Mouse (Mus musculus) C2C12 (cell line): Measurements from ENCODE around the gene Nfya. TPM values are rescaled to one million over a fixed set of nuclear protein-coding genes. Genes with fewer than 3 reads are reported as not detected.

Source experiments
- H3K27me3 ChIP-seq: one replicate; pipeline ENCODE4 v1.6.1; 2011; ENCODE audit not compliant: control insufficient read depth, insufficient read depth, insufficient read length
- H3K36me3 ChIP-seq: one replicate; pipeline ENCODE4 v1.6.1; 2011; ENCODE audit not compliant: control insufficient read depth, insufficient read depth
- H3K4me3 ChIP-seq: one replicate; pipeline ENCODE4 v1.5.1; 2011; ENCODE audit warnings: mild to moderate bottlenecking, control low read depth; ENCODE audit not compliant: poor library complexity, insufficient read depth, severe bottlenecking
- H3K79me2 ChIP-seq: one replicate; pipeline ENCODE4 v1.6.1; 2011; ENCODE audit not compliant: control insufficient read depth, insufficient read depth
- H3K79me3 ChIP-seq: one replicate; pipeline ENCODE4 v1.6.1; 2011; ENCODE audit warnings: low read depth, control low read depth
- H3ac ChIP-seq: one replicate; pipeline ENCODE3; 2011; ENCODE audit warnings: low read depth; ENCODE audit not compliant: control insufficient read depth, insufficient read length
- CEBPB ChIP-seq: IDR thresholded peaks from one replicate; pipeline ENCODE4 v1.6.1; 2011; ENCODE audit warnings: low read depth, mild to moderate bottlenecking, control low read depth, moderate library complexity
- CTCF ChIP-seq: IDR thresholded peaks from one replicate; pipeline ENCODE4 v1.5.1; 2011; ENCODE audit not compliant: control insufficient read depth, insufficient read depth, insufficient read length
- FOSL1 ChIP-seq: IDR thresholded peaks from one replicate; pipeline ENCODE4 v1.8.0; 2011; ENCODE audit warnings: mild to moderate bottlenecking, low read length; ENCODE audit not compliant: poor library complexity, insufficient read depth, severe bottlenecking
- MAX ChIP-seq: IDR thresholded peaks from one replicate; pipeline ENCODE4 v1.6.1; 2011; ENCODE audit warnings: mild to moderate bottlenecking, control low read depth
- MYOD1 ChIP-seq: IDR thresholded peaks from one replicate; pipeline ENCODE4 v1.6.1; 2011; ENCODE audit warnings: low read depth; ENCODE audit not compliant: control insufficient read depth, insufficient read length
- MYOG ChIP-seq: IDR thresholded peaks from one replicate; pipeline ENCODE4 v1.6.1; 2011; ENCODE audit not compliant: control insufficient read depth, insufficient read length; ENCODE audit errors: extremely low read depth
- USF1 ChIP-seq: IDR thresholded peaks from one replicate; pipeline ENCODE4 v1.6.1; 2011; ENCODE audit warnings: low read depth, mild to moderate bottlenecking, control low read depth, moderate library complexity
- polyA plus RNA-seq: library from polyadenylated mRNA; unstranded; fragments of >200 nt; fragmentation: generic; extraction: Trizol; gene quantifications from one replicate; pipeline ENCODE4 v1.2.1, GENCODE M21; 2012; ENCODE audit warnings: missing spikeins

The Nfya gene
- polyA plus RNA-seq, 1 experiment: 24.0 TPM

DNA sequence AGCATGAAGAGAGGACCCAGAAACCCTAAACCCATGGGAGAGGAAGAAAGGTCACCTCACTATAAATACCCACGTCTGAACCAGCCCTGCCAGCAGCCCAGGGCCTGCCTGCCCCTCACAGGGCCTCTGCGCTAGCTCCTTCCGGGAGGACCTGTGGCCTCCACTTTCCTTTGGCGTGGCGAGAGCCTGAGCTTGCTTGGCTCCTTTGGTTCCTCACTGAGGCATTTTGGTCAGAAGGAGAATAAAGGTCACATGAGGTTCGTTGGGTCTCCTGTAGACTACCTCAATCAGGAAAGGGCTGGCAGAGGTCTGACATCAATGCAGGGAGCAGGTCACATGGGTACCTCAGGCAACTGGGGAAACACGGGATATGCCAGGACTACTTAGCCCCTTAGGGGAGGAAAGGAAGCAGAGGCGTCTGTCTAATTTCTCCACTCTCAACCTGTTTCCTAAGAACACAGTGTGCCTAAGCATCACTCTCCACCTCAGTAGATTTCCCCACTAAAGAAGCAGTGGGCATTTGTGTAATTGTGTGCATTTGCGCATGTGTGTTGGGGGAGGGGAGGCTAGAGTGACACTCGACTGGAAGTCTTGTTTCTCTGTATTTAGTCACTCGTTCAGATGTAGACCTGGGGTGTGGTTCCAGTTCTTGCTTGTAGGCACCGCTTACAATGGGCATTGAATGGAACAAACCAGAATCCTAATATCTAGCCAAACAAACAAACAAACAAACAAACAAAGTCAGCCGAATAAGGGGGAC lies 17.5 kb upstream of the Nfya start:
- Histone ChIP-seq H3K27me3 (no peaks in the 10 kb centered on the region), H3K4me3 (no peak overlapping the region), H3ac (no peak overlapping the region), H3K36me3 (no peaks in the 10 kb centered on the region), H3K79me3 (no peaks in the 10 kb centered on the region), H3K79me2 (no peaks in the 10 kb centered on the region)
- TF ChIP-seq CEBPB (no peak), MYOG (no peak)

DNA sequence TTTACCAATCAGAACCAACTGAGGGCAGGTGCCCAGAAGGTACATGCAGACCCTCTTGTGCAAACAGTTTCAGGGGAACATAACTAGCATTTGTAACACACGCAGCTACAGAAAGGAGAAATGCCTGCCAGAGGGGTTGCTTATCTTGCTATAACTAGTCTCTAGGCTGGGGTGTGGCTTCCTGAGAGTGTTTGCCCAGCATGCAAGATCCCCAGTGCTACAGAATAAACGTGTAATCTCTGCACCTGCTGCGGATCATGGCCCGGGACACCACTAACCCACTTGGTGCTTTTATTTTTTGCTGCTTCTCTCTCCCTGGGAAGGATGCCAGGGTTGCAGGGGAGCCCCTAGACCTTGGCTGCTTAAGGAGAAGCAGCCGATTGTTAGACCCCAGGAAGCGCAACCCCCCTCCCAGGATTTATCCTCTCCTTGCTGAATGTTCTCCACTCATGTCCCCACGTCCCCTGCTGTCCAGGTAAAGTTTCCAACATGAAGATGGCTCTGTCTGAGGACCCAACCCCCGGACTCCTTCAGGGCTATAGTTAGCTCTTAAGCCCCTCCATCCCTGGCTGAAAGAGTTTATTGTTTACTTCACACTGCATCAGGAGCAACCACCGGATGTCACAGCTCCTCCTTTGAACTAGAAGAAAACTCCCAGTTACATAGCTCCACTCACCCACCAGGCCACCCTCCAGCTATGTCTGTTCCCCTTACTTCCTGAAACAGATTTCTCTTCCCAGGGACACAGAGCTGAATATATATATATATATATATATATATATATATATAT lies 16.3 kb upstream of the Nfya start:
- Histone ChIP-seq H3ac (no peak overlapping the region), H3K36me3 (no peaks in the 10 kb centered on the region), H3K79me3 (no peaks in the 10 kb centered on the region), H3K79me2 (no peaks in the 10 kb centered on the region), H3K4me3 (no peak overlapping the region), H3K27me3 (no peaks in the 10 kb centered on the region)
- TF ChIP-seq MAX (no peak), MYOD1 (no peak), MYOG (no peak), FOSL1 (no peak), CTCF (no peak), CEBPB (no peak), USF1 (no peak)

GRCm38 (mm10) chr17:48424237-48424636 lies 14.5 kb upstream of the Nfya start:
- H3K4me3 ChIP-seq: no peak overlapping the region
- TF ChIP-seq USF1: no peak
- TF ChIP-seq MAX: no peak
- TF ChIP-seq MYOG: no peak
- TF ChIP-seq MYOD1: no peak
- no peak for TF ChIP-seq CEBPB
- no peak for TF ChIP-seq CTCF
- TF ChIP-seq FOSL1: no peak
- H3ac ChIP-seq: no peak overlapping the region
- H3K27me3 ChIP-seq: no peaks in the 10 kb centered on the region
- H3K36me3 ChIP-seq: no peaks in the 10 kb centered on the region
- H3K79me2 ChIP-seq: no peaks in the 10 kb centered on the region
- H3K79me3 ChIP-seq: no peaks in the 10 kb centered on the region

DNA sequence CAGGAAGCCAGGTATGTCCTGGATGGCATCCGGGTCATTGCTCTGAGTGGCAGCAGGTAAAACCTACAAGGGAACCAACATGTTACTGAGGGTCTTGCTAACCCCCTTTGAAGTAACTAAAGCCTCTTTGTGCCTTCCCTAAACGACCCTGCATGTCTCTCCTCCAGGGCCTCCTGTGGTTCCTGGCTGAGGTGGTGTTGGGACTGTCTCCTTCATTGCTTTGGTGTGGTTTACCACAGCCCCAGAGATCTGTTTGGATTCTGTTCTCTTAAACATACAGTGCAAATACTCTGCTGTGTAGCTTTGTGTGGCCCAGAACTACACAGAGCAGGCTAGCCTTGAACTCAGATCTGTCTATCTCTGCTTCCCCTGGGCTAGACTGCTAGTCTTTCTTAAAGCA lies 9.9 kb upstream of the Nfya start:
- no peak overlapping the region for H3K4me3 ChIP-seq
- no peaks in the 10 kb centered on the region for H3K79me3 ChIP-seq
- H3ac ChIP-seq: no peak overlapping the region
- H3K79me2 ChIP-seq: no peaks in the 10 kb centered on the region
- no peaks in the 10 kb centered on the region for H3K27me3 ChIP-seq
- H3K36me3 ChIP-seq: peaks cover 17% of the 10 kb centered on the region
- TF ChIP-seq MYOG (no peak), MYOD1 (no peak), USF1 (no peak), CTCF (no peak), MAX (no peak), FOSL1 (no peak), CEBPB (no peak)

- H3K4me3 ChIP-seq: no peak overlapping the region
- TF ChIP-seq MYOD1: no peak
- no peak for TF ChIP-seq FOSL1
- TF ChIP-seq CTCF: no peak
- no peak for TF ChIP-seq USF1
- no peak for TF ChIP-seq CEBPB
- no peak for TF ChIP-seq MAX
- TF ChIP-seq MYOG: no peak
- no peaks in the 10 kb centered on the region for H3K79me3 ChIP-seq
- no peak overlapping the region for H3ac ChIP-seq
- no peaks in the 10 kb centered on the region for H3K27me3 ChIP-seq
- H3K36me3 ChIP-seq: peaks cover 17% of the 10 kb centered on the region
- no peaks in the 10 kb centered on the region for H3K79me2 ChIP-seq
Observed at GRCm38 (mm10) chr17:48418781-48419180, 9.1 kb upstream of the Nfya start.

DNA sequence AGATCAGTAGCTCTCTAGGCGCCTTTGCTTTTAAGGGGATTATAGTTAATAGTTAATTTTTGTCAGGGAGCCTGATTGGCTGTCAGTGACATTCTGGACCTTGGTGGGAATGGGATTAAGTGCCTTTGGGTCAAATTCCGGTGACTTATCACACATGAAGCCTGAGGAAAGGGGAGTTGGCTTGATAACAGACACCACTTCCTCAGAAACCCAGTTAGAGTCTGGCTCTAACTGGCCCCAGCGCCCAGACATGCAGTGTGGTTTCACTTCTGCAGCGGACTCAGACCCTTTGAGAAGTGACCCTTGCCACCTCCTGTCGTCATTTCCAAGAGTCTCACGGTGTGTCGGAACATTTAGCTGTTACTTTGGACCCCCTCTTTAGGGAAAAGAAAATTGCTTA lies 8.5 kb upstream of the Nfya start:
- Histone ChIP-seq H3ac (no peak overlapping the region), H3K36me3 (peaks cover 17% of the 10 kb centered on the region), H3K4me3 (no peak overlapping the region), H3K79me2 (no peaks in the 10 kb centered on the region), H3K27me3 (no peaks in the 10 kb centered on the region), H3K79me3 (no peaks in the 10 kb centered on the region)
- TF ChIP-seq USF1 (no peak), CTCF (no peak), MYOD1 (no peak), CEBPB (no peak), FOSL1 (no peak), MYOG (no peak), MAX (no peak)
